Mouse (Mus musculus) embryonic fibroblast, embryonic 13.5 days (primary cell): Measurements from ENCODE around the gene Immp2l.

Source experiments
- CTCF ChIP-seq: IDR thresholded peaks from 2 replicates; pipeline ENCODE4 v1.5.1; 2011; ENCODE audit warnings: mild to moderate bottlenecking, control low read depth, low read length, moderate library complexity, borderline replicate concordance; ENCODE audit not compliant: insufficient read depth
- POLR2A ChIP-seq: IDR thresholded peaks from 2 replicates; pipeline ENCODE4 v1.6.1; 2011; ENCODE audit warnings: low read depth, mild to moderate bottlenecking, control low read depth, low read length, moderate library complexity

GRCm38 (mm10) chr12:41167802-41168201 lies 143.9 kb downstream of the Immp2l start:
- TF ChIP-seq POLR2A = no peak
- TF ChIP-seq CTCF = no peak
